Mouse (Mus musculus): Measurements from ENCODE around the gene Zdhhc14. TPM values are rescaled to one million over a fixed set of nuclear protein-coding genes. Genes with fewer than 3 reads are reported as not detected.

The Zdhhc14 gene
- polyA plus RNA-seq, 1 experiment from 2014 or later, result 1.6 TPM

DNA sequence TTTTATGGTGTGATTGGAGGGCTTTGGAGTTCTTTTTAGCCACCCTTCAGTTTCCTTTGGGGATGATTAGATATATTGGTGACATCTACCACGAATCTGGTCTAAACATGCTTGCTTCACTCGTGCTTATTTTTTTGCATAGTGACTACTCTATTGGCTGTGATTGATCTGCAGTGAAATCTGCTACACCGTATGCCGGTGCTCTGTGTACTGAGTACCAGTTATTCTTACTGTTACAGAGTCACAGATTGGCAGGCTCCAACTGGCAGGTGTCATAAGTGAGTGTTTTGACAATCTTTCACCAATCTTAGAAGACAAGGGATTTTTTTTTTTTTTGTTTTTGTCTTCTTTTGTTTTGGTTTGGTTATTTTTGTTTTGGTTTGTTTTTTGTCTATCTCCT, 163.2 kb downstream of the Zdhhc14 start:
- Histone ChIP-seq H3K4me2 (no peak overlapping the region), H3K9ac (ENCODE audit: low read depth, low read length) (no peak overlapping the region), H3K9me3 (replicated peaks; ENCODE audit: control insufficient read depth, low read length) (no peaks in the 10 kb centered on the region), H3K36me3 (ENCODE audit: control insufficient read depth, insufficient read depth, low read length) (no peaks in the 10 kb centered on the region), H3K27me3 (ENCODE audit: control insufficient read depth, insufficient read depth, low read length) (no peaks in the 10 kb centered on the region), H3K27ac (ENCODE audit: low read depth, low read length) (no peak overlapping the region), H3K4me3 (ENCODE audit: low read depth, low read length) (no peak overlapping the region), H3K4me1 (ENCODE audit: control insufficient read depth, insufficient read depth, low read length) (no peaks in the 10 kb centered on the region)
- ATAC-seq (replicated peaks; ENCODE audit: insufficient number of reproducible peaks, low FRiP score, low TSS enrichment), result no peak
- WGBS (ENCODE audit: insufficient replicate concordance), result 91% methylated on average over 4 of the region's 4 CpGs

DNA sequence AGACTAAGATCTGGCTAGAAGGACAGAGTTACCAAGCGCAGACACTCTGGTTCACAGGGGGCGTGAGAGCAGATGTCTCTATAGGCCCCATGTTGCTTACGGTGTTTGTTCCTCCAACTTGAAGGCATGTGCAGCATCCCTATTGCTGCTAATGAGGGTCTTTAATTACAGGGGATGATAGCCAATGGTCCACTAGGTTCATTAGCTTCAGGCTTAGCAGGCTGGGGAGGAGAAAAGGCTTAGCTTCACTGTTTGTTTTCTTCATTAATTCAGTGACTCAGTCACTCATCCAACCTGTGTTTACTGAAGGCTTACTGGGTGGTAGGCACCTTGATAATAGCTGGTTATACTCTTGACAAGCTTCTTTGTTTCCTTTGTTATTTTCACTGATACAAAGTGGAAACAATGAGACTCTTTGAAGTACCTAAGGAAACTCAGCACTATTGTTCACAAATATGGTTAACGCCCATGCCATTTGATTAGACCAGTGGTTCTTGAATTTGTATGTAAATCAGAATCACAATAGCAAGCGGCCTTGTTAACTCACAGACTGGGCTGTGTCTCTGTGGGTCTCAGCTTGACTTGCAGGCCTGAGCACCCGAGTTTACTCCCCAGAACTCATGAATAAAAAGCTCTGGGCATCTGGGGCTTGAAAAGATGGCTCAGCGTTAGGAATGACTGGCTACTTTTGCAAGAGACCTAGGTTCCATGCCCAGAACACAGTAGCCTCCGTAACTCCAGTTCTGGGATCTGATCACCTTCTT, 168.1 kb downstream of the Zdhhc14 start:
- 60% methylated on average over 8 of the region's 8 CpGs for WGBS (ENCODE audit: insufficient replicate concordance)
- ATAC-seq (replicated peaks; ENCODE audit: insufficient number of reproducible peaks, low FRiP score, low TSS enrichment), result no peak
- no peaks in the 10 kb centered on the region for H3K36me3 ChIP-seq (ENCODE audit: control insufficient read depth, insufficient read depth, low read length)
- no peaks in the 10 kb centered on the region for H3K27me3 ChIP-seq (ENCODE audit: control insufficient read depth, insufficient read depth, low read length)
- no peak overlapping the region for H3K9ac ChIP-seq (ENCODE audit: low read depth, low read length)
- H3K27ac ChIP-seq (ENCODE audit: low read depth, low read length), result no peak overlapping the region
- no peak overlapping the region for H3K4me2 ChIP-seq
- no peak overlapping the region for H3K4me3 ChIP-seq (ENCODE audit: low read depth, low read length)
- no peaks in the 10 kb centered on the region for H3K9me3 ChIP-seq (replicated peaks; ENCODE audit: control insufficient read depth, low read length)
- H3K4me1 ChIP-seq (ENCODE audit: control insufficient read depth, insufficient read depth, low read length), result no peaks in the 10 kb centered on the region

DNA sequence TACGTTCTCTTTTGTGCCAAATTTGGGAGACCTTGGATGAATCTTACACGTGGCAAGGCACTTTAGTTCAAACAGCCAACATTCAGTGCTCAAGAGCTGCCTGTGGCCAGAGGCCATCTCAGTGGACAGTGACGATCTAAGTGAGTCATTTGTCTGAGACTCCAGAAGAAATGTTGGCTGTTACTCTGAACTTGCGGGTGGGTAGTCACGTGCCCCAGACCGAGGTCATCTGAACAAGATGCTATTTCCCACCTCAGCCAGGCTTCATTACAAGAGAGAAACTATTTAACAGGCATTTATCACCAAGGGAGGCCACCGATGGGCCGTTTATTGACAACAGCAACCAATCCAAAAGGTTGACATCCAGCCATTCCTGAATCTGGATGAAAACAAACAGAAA, 174.3 kb downstream of the Zdhhc14 start:
- Histone ChIP-seq H3K4me1 (ENCODE audit: control insufficient read depth, insufficient read depth, low read length) (no peaks in the 10 kb centered on the region), H3K9me3 (replicated peaks; ENCODE audit: control insufficient read depth, low read length) (no peaks in the 10 kb centered on the region), H3K27me3 (ENCODE audit: control insufficient read depth, insufficient read depth, low read length) (no peaks in the 10 kb centered on the region), H3K36me3 (ENCODE audit: control insufficient read depth, insufficient read depth, low read length) (no peaks in the 10 kb centered on the region), H3K27ac (ENCODE audit: low read depth, low read length) (no peak overlapping the region), H3K4me3 (ENCODE audit: low read depth, low read length) (no peak overlapping the region), H3K9ac (ENCODE audit: low read depth, low read length) (no peak overlapping the region), H3K4me2 (no peak overlapping the region)
- WGBS (ENCODE audit: insufficient replicate concordance), result 72% methylated on average over 8 of the region's 8 CpGs
- ATAC-seq (replicated peaks; ENCODE audit: insufficient number of reproducible peaks, low FRiP score, low TSS enrichment), result no peak

DNA sequence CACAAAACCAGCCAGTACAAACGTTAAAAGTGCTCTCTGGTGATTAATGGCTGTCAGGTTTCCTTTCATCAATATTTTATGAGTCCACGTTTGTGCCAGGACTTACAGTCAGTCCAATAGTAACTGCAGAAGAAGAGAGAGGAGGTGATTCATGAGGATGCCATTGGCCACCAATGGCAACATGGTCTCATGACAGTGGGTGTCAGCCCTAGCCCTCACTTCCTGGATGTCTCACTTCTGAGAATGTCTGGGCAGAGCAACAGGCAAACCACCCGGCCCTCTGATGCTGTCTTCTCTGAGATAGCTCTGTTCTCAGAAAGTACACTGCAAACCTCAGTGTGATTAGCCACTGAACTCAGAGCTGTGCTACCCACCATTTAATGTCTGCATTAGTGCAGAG, 176.1 kb downstream of the Zdhhc14 start:
- Histone ChIP-seq H3K27me3 (ENCODE audit: control insufficient read depth, insufficient read depth, low read length) (no peaks in the 10 kb centered on the region), H3K27ac (ENCODE audit: low read depth, low read length) (no peak overlapping the region), H3K4me1 (ENCODE audit: control insufficient read depth, insufficient read depth, low read length) (no peaks in the 10 kb centered on the region), H3K9me3 (replicated peaks; ENCODE audit: control insufficient read depth, low read length) (no peaks in the 10 kb centered on the region), H3K4me2 (no peak overlapping the region), H3K4me3 (ENCODE audit: low read depth, low read length) (no peak overlapping the region), H3K9ac (ENCODE audit: low read depth, low read length) (no peak overlapping the region), H3K36me3 (ENCODE audit: control insufficient read depth, insufficient read depth, low read length) (no peaks in the 10 kb centered on the region)
- no peak for ATAC-seq (replicated peaks; ENCODE audit: insufficient number of reproducible peaks, low FRiP score, low TSS enrichment)
- 48% methylated on average over 3 of the region's 3 CpGs for WGBS (ENCODE audit: insufficient replicate concordance)

DNA sequence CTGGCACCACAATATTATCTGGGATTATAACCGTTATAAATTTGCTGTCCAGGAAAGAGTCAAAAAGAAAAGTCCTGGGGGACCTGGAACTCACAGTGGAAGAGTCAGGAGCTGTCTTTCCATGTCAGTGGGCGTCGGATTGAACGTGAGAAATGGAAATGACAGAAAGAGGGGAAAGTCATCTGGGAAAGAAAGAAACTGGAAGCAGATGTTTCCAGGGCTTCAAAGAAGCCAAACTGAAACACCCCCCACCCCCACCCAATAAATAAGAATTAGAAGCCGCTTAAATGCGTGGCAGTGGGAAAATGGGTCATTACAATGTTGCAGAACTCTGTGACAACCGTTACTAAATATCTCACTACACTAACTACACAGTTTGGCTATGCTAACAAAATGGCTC, 176.6 kb downstream of the Zdhhc14 start:
- Histone ChIP-seq H3K27me3 (ENCODE audit: control insufficient read depth, insufficient read depth, low read length) (no peaks in the 10 kb centered on the region), H3K4me3 (ENCODE audit: low read depth, low read length) (no peak overlapping the region), H3K4me2 (no peak overlapping the region), H3K27ac (ENCODE audit: low read depth, low read length) (no peak overlapping the region), H3K9ac (ENCODE audit: low read depth, low read length) (no peak overlapping the region), H3K9me3 (replicated peaks; ENCODE audit: control insufficient read depth, low read length) (no peaks in the 10 kb centered on the region), H3K4me1 (ENCODE audit: control insufficient read depth, insufficient read depth, low read length) (no peaks in the 10 kb centered on the region), H3K36me3 (ENCODE audit: control insufficient read depth, insufficient read depth, low read length) (no peaks in the 10 kb centered on the region)
- WGBS (ENCODE audit: insufficient replicate concordance), result 70% methylated on average over 7 of the region's 7 CpGs
- ATAC-seq (replicated peaks; ENCODE audit: insufficient number of reproducible peaks, low FRiP score, low TSS enrichment), result no peak

DNA sequence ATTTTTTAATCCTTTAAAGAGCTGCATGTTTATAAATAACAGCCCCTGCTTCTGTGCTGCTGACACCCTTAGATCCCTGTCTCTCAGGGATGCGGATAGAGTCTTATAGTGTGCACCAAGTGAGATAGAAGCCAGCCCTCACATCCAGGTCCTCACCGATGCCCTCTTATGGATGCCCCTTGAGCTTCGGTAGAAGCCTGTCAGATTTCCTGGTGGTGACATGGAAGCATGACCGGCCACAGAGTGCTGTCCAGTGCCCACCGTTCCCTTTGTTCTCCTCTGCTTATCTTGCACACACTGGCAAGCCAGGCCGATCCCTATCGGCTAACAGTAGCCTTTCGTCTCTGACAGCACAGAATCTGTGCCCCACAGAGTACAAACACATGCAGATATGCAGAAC, 183.6 kb downstream of the Zdhhc14 start:
- Histone ChIP-seq H3K4me2 (no peak overlapping the region), H3K4me1 (ENCODE audit: control insufficient read depth, insufficient read depth, low read length) (no peaks in the 10 kb centered on the region), H3K4me3 (ENCODE audit: low read depth, low read length) (no peak overlapping the region), H3K9ac (ENCODE audit: low read depth, low read length) (no peak overlapping the region), H3K36me3 (ENCODE audit: control insufficient read depth, insufficient read depth, low read length) (no peaks in the 10 kb centered on the region), H3K27ac (ENCODE audit: low read depth, low read length) (no peak overlapping the region), H3K27me3 (ENCODE audit: control insufficient read depth, insufficient read depth, low read length) (no peaks in the 10 kb centered on the region), H3K9me3 (replicated peaks; ENCODE audit: control insufficient read depth, low read length) (no peaks in the 10 kb centered on the region)
- WGBS (ENCODE audit: insufficient replicate concordance), result 50% methylated on average over 8 of the region's 8 CpGs
- ATAC-seq (replicated peaks; ENCODE audit: insufficient number of reproducible peaks, low FRiP score, low TSS enrichment), result no peak

DNA sequence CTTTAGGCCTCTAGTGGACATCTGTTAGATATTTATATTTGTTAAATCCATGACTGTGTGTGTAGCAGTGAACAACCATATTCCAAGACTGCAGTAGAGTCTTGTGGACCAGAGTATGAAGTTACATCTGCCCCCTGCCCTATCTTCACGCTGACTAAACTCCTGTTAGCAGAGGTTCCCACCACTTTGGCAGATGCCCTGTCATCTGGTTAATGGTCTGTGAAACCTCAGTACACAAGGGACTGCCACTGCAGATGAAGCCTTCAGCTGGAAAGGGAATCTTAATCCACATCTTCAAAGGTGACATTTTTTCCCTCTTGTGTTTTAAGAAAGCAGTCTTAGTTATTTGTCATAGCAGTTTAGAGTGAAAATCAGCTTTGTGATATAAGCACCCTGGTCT, 187.0 kb downstream of the Zdhhc14 start:
- Histone ChIP-seq H3K4me2 (no peak overlapping the region), H3K9ac (ENCODE audit: low read depth, low read length) (no peak overlapping the region), H3K4me1 (ENCODE audit: control insufficient read depth, insufficient read depth, low read length) (no peaks in the 10 kb centered on the region), H3K9me3 (replicated peaks; ENCODE audit: control insufficient read depth, low read length) (no peaks in the 10 kb centered on the region), H3K27me3 (ENCODE audit: control insufficient read depth, insufficient read depth, low read length) (0 out of 2 replicates have a peak, but pooled peaks cover 2% of the 10 kb centered on the region), H3K4me3 (ENCODE audit: low read depth, low read length) (no peak overlapping the region), H3K27ac (ENCODE audit: low read depth, low read length) (no peak overlapping the region), H3K36me3 (ENCODE audit: control insufficient read depth, insufficient read depth, low read length) (no peaks in the 10 kb centered on the region)
- 42% methylated on average over 1 of the region's 1 CpGs for WGBS (ENCODE audit: insufficient replicate concordance)
- ATAC-seq (replicated peaks; ENCODE audit: insufficient number of reproducible peaks, low FRiP score, low TSS enrichment), result no peak

DNA sequence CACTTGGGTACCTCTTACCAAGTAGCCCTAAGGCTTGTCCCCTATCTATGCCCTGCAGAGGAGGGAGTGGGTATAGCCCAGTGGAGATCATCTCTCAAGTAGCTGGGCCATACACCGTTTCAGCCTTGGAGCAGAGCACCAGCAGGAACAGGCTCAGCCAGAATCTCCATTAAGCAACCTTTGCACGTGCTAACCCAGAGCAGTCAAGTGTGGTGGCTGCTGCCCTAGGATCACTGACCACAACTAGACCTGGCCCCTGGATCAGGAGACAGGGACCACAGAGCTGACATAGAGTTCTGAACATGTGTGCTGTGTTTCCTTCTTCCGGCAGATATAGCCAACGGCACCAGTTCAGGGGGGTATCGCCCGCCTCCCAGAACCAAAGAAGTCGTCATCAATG, 193.0 kb downstream of the Zdhhc14 start:
- Histone ChIP-seq H3K4me2 (no peak overlapping the region), H3K9me3 (replicated peaks; ENCODE audit: control insufficient read depth, low read length) (no peaks in the 10 kb centered on the region), H3K4me1 (ENCODE audit: control insufficient read depth, insufficient read depth, low read length) (no peaks in the 10 kb centered on the region), H3K36me3 (ENCODE audit: control insufficient read depth, insufficient read depth, low read length) (no peaks in the 10 kb centered on the region), H3K4me3 (ENCODE audit: low read depth, low read length) (no peak overlapping the region), H3K27ac (ENCODE audit: low read depth, low read length) (no peak overlapping the region), H3K9ac (ENCODE audit: low read depth, low read length) (no peak overlapping the region), H3K27me3 (ENCODE audit: control insufficient read depth, insufficient read depth, low read length) (0 out of 2 replicates have a peak, but pooled peaks cover 2% of the 10 kb centered on the region)
- 87% methylated on average over 7 of the region's 7 CpGs for WGBS (ENCODE audit: insufficient replicate concordance)
- no peak for ATAC-seq (replicated peaks; ENCODE audit: insufficient number of reproducible peaks, low FRiP score, low TSS enrichment)

DNA sequence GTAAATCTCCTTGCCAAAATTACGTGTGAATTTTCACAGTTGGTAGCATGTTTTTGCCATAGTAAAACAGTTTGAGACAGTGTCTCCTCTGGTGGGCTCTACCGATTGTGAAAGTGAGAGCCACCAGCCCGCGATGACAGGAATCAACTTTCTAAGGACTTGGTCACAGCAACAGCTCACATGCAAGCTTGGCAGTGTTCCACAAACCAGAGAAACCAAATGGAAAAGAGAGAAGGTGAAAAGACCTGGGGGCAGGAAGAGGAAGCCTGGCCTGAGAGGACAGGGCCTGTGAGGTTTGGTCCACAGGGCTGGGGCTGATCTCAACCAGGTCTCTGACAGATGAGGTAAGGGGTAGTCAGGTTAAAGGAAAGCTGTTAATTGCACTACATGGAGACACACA, 195.5 kb downstream of the Zdhhc14 start:
- Histone ChIP-seq H3K27me3 (ENCODE audit: control insufficient read depth, insufficient read depth, low read length) (no peaks in the 10 kb centered on the region), H3K4me3 (ENCODE audit: low read depth, low read length) (no peak overlapping the region), H3K36me3 (ENCODE audit: control insufficient read depth, insufficient read depth, low read length) (no peaks in the 10 kb centered on the region), H3K27ac (ENCODE audit: low read depth, low read length) (no peak overlapping the region), H3K9me3 (replicated peaks; ENCODE audit: control insufficient read depth, low read length) (no peaks in the 10 kb centered on the region), H3K4me2 (no peak overlapping the region), H3K4me1 (ENCODE audit: control insufficient read depth, insufficient read depth, low read length) (no peaks in the 10 kb centered on the region), H3K9ac (ENCODE audit: low read depth, low read length) (no peak overlapping the region)
- no peak; the same call in 1 of the 2 replicates for ATAC-seq (replicated peaks; ENCODE audit: insufficient number of reproducible peaks, low FRiP score, low TSS enrichment)
- 77% methylated on average over 4 of the region's 4 CpGs for WGBS (ENCODE audit: insufficient replicate concordance)

Measured in heart, embryonic 11.5 days (tissue).